Mouse (Mus musculus) embryonic fibroblast, embryonic 13.5 days (primary cell): Measurements from ENCODE around the gene C130074G19Rik. TPM values are rescaled to one million over a fixed set of nuclear protein-coding genes. Genes with fewer than 3 reads are reported as not detected.

Experiments
- H3K27ac ChIP-seq: 2 replicates; pipeline ENCODE4 v1.5.1; 2012; ENCODE audit warnings: low read length, control low read depth, inconsistent platforms; ENCODE audit not compliant: insufficient read depth
- H3K4me1 ChIP-seq: 2 replicates; pipeline ENCODE4 v1.6.1; 2011; ENCODE audit warnings: low read length; ENCODE audit not compliant: control insufficient read depth, insufficient read depth
- H3K4me3 ChIP-seq: 2 replicates; pipeline ENCODE4 v1.5.1; 2011; ENCODE audit warnings: mild to moderate bottlenecking, control low read depth, low read length; ENCODE audit not compliant: insufficient read depth
- CTCF ChIP-seq: IDR thresholded peaks from 2 replicates; pipeline ENCODE4 v1.5.1; 2011; ENCODE audit warnings: mild to moderate bottlenecking, control low read depth, low read length, moderate library complexity, borderline replicate concordance; ENCODE audit not compliant: insufficient read depth
- POLR2A ChIP-seq: IDR thresholded peaks from 2 replicates; pipeline ENCODE4 v1.6.1; 2011; ENCODE audit warnings: low read depth, mild to moderate bottlenecking, control low read depth, low read length, moderate library complexity
- polyA plus RNA-seq: library from polyadenylated mRNA; stranded (reverse); fragments of >200 nt; gene quantifications from 2 replicates; pipeline ENCODE4 v1.2.4, GENCODE M21; 2011; ENCODE audit warnings: low read depth; ENCODE audit not compliant: missing spikeins, insufficient read length

C130074G19Rik gene
- polyA plus RNA-seq, 1 experiment: 0.18 TPM

DNA sequence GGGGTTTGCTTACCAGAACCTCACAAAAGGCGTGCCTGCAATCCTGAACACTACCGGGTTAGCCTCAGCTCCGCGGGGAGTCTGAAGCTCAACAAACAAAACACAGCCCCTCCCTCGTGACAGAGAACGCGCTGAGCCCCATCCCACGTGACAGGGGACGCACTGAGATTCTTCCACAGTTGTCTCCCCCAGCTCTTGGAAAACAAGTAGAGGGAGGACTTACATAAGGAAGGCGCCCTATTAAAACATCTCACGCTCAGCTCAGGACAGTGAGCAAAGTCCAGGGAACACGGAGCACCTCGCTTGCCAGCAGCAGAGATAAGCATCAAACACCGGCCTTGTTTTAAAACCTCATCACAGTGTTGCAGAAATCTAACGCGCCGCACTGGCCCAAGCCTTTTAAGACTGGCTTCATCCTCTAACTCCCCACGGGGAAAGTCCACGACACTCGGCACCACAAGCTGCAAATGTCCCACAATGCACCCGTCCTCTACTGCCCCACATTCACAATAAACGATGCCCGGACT lies 55.8 kb downstream of the C130074G19Rik start:
- no peak overlapping the region for H3K27ac ChIP-seq
- H3K4me1 ChIP-seq: no peaks in the 10 kb centered on the region
- no peak overlapping the region for H3K4me3 ChIP-seq
- TF ChIP-seq POLR2A (no peak), CTCF (no peak)

DNA sequence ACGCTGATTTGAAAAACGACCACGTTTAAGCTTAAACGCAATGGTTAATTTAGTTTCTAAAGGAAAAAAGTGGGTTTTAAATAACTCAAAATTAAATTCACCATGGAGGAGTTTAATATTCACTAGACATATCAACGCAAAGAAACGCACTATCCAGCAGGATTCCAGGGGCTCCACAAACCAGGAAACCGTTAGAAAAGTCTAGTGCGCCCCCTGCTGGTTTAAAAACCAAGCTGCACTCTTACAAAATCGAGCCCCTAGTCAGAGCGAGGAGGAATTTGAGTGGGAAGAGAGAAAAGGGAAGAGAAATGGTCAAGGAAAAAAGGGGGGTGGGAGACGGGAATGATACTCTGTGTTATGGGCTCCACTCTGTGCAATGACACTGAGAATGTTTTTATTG lies 57.9 kb downstream of the C130074G19Rik start:
- no peak overlapping the region for H3K27ac ChIP-seq
- no peak for TF ChIP-seq POLR2A
- no peak for TF ChIP-seq CTCF
- H3K4me1 ChIP-seq: no peaks in the 10 kb centered on the region
- no peak overlapping the region for H3K4me3 ChIP-seq

DNA sequence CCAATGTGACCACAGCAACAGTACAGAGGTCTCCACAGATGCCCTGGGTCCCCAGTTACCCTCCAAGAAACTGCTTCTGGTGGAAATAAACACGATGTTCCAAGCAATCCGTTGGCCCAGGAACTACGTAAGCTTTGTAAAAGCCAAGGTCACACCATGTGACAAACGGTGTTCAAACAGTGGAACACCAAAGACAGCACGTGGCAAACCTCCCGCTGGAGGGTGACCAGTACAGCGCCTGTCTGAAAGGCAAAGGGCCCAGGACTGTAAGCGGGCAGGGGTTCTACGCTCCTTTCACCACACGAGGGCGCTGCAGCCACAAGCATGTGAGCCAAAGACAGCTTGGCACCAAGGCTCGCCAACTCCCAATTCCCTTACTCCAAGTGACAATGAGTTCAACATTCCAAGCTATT lies 58.6 kb downstream of the C130074G19Rik start:
- Histone ChIP-seq H3K27ac (no peak overlapping the region), H3K4me1 (no peaks in the 10 kb centered on the region), H3K4me3 (no peak overlapping the region)
- TF ChIP-seq CTCF (peak; percentile 99), POLR2A (no peak)

DNA sequence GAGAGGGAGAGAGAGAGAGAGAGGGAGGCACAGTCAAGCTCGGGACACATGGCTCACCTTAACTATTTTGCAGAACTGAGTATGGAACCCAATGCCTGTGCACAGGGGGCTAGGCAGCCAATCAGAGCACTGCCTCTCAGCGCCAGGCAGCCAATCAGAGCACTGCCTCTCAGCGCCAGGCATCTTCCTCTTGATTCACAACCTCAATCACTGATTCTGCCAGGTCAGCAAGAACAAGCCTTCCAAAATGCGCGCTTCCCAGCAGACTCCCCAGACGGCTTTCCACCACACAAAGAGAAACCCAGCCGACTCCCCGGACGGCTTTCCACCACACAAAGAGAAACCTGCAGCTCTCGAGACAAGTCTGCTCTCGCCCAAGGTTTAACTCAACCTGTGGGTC lies 60.3 kb downstream of the C130074G19Rik start:
- no peak overlapping the region for H3K27ac ChIP-seq
- H3K4me3 ChIP-seq: no peak overlapping the region
- H3K4me1 ChIP-seq: no peaks in the 10 kb centered on the region
- TF ChIP-seq POLR2A: no peak

Other genes starting within 250 kb of the C130074G19Rik start
- 5.0 and 5.4 TPM in 2 replicates for gene Hlx, start 150.6 kb downstream of the C130074G19Rik start, polyA plus RNA-seq
- not detected in 2 replicates for gene Marc1, start 71.9 kb downstream of the C130074G19Rik start, polyA plus RNA-seq
- 86.4 and 97.6 TPM in 2 replicates for gene Marc2, start 36.8 kb downstream of the C130074G19Rik start, polyA plus RNA-seq
- gene Mark1, start 116.4 kb upstream of the C130074G19Rik start, polyA plus RNA-seq: 16.4 and 21.2 TPM in 2 replicates